Mouse (Mus musculus) erythroblast, embryonic 14.5 days (primary cell): ENCODE results near the gene Rptor. TPM values are rescaled to one million over a fixed set of nuclear protein-coding genes. Genes with fewer than 3 reads are reported as not detected.

Source experiments
- H3K27me3 ChIP-seq: 2 replicates; pipeline ENCODE4 v1.6.1; 2012; ENCODE audit warnings: inconsistent platforms; ENCODE audit not compliant: control insufficient read depth
- H3K36me3 ChIP-seq: 2 replicates; pipeline ENCODE4 v1.6.1; 2012; ENCODE audit warnings: mild to moderate bottlenecking, inconsistent platforms; ENCODE audit not compliant: control insufficient read depth
- H3K4me1 ChIP-seq: 2 replicates; pipeline ENCODE4 v1.6.1; 2012; ENCODE audit warnings: inconsistent platforms; ENCODE audit not compliant: control insufficient read depth
- H3K4me3 ChIP-seq: replicated peaks from 2 replicates; pipeline ENCODE3; 2012; ENCODE audit warnings: moderate library complexity, mild to moderate bottlenecking, inconsistent platforms
- H3K9me3 ChIP-seq: 2 replicates; pipeline ENCODE4 v1.6.1; 2012; ENCODE audit warnings: low read length, inconsistent platforms, mixed read lengths; ENCODE audit not compliant: control insufficient read depth
- GATA1 ChIP-seq: IDR thresholded peaks from 2 replicates; pipeline ENCODE4 v1.6.1; 2012; ENCODE audit warnings: low read length, inconsistent platforms, mixed read lengths
- TAL1 ChIP-seq: IDR thresholded peaks from 3 replicates; pipeline ENCODE4 v1.6.1; 2012; ENCODE audit warnings: low read length, inconsistent platforms, mixed read lengths
- polyA plus RNA-seq: library from polyadenylated mRNA; stranded (reverse); fragments of >175 nt; gene quantifications from 2 replicates; pipeline ENCODE4 v1.2.3, GENCODE M21; 2012

Gene Rptor
- polyA plus RNA-seq, 1 experiment = 1.5 TPM

GRCm38 (mm10) chr11:119947897-119948296 is 345.2 kb downstream of the Rptor start:
- Histone ChIP-seq H3K27me3 (peaks cover 29% of the 10 kb centered on the region), H3K4me1 (peaks cover 9% of the 10 kb centered on the region), H3K36me3 (no peaks in the 10 kb centered on the region), H3K4me3 (no peak overlapping the region), H3K9me3 (peaks cover 3% of the 10 kb centered on the region; the same call in 1 of the 2 replicates)
- TF ChIP-seq TAL1 (no peak), GATA1 (no peak)

GRCm38 (mm10) chr11:119948305-119948704 is 345.6 kb downstream of the Rptor start:
- peaks cover 24% of the 10 kb centered on the region for H3K27me3 ChIP-seq
- H3K4me3 ChIP-seq = no peak overlapping the region
- TF ChIP-seq GATA1 = no peak
- H3K36me3 ChIP-seq = no peaks in the 10 kb centered on the region
- peaks cover 5% of the 10 kb centered on the region for H3K4me1 ChIP-seq
- H3K9me3 ChIP-seq = peaks cover under 1% of the 10 kb centered on the region; the same call in 1 of the 2 replicates

GRCm38 (mm10) chr11:119948803-119949202 is 346.1 kb downstream of the Rptor start:
- TF ChIP-seq TAL1 (no peak), GATA1 (no peak)
- Histone ChIP-seq H3K9me3 (no peaks in the 10 kb centered on the region), H3K4me1 (no peaks in the 10 kb centered on the region; the same call in 1 of the 2 replicates), H3K27me3 (peaks cover 19% of the 10 kb centered on the region), H3K4me3 (no peak overlapping the region), H3K36me3 (no peaks in the 10 kb centered on the region)

Other genes starting within 250 kb of the Rptor start
- 0.02 and 0.15 TPM in 2 replicates for gene Sgsh, start 247.4 kb upstream of the Rptor start, polyA plus RNA-seq
- gene Slc26a11, start 247.3 kb upstream of the Rptor start, polyA plus RNA-seq = not detected in 2 replicates
- 0.01 and 0.02 TPM in 2 replicates for gene Rnf213, start 209.8 kb upstream of the Rptor start, polyA plus RNA-seq
- 1.1 and 1.2 TPM in 2 replicates for gene Endov, start 111.6 kb upstream of the Rptor start, polyA plus RNA-seq
- not detected in 2 replicates for gene Nptx1, start 55.2 kb upstream of the Rptor start, polyA plus RNA-seq